Mouse (Mus musculus): ENCODE measurements around the gene Adgra3. TPM values are rescaled to one million over a fixed set of nuclear protein-coding genes. Genes with fewer than 3 reads are reported as not detected.

Adgra3 gene
- total and polyA plus RNA-seq, 3 experiments = not detected

DNA sequence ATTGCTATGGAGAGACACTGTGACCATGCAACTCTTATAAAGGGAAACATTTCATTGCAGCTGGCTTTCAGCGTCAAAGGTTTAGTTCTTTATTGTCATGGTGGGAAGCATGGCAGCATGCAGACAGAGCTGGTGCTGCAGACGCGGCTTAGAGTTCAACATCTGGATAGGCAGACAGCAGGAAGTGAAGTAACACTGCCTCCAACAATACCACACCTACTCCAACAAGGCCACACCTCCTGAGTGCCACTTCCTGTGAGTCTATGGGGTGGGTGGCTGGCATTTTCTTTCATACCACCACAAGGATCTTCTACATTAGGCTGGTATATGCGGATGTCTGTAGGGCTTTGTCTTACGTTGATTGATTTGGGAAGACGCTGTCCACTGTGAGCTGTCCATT, 29.1 kb downstream of the Adgra3 start:
- DNase-seq (ENCODE audit: low read depth, low spot score) = no peak

DNA sequence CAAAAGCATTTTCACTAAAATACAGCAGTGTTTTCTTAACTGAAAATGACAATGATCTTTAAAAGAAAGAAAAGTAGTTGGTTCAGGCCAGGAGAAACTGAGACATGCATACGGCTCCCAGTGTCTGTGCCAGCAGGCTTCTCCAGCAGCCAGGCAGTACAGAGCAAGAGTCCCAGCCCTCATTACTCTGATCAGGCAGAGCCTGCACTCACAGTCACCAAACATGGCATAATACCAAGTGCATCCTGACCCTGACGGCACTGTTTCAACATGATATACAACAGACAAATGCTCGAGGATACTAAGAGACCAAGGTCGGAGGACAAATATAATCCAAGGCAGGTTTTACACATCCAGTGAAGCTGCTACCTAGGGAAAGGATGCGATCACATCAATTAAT, 31.2 kb downstream of the Adgra3 start:
- H3K9ac ChIP-seq (ENCODE audit: control insufficient read depth, low read depth, low read length, poor library complexity, severe bottlenecking) = no peak overlapping the region
- H3K79me2 ChIP-seq (ENCODE audit: control insufficient read depth, insufficient read depth, low read length, poor library complexity) = no peaks in the 10 kb centered on the region
- H3K4me3 ChIP-seq (ENCODE audit: control insufficient read depth in 1 of 2, insufficient read depth in 1 of 2, low read depth in 2 of 2, low read length in 2 of 2) = no peak overlapping the region
- H3K4me1 ChIP-seq (ENCODE audit: control insufficient read depth in 1 of 2, insufficient read depth in 2 of 2, low read length in 2 of 2) = no peaks in the 10 kb centered on the region
- TF ChIP-seq CHD1 (IDR thresholded peaks at IDR 0.05; ENCODE audit: low read depth, low read length) (no peak), GATA1 (IDR thresholded peaks at IDR 0.05; ENCODE audit: low read depth, low read length) (no peak)
- H3K27ac ChIP-seq (ENCODE audit: control insufficient read depth, low read depth, low read length) = no peak overlapping the region
- H3K27me3 ChIP-seq (ENCODE audit: control insufficient read depth in 1 of 2, insufficient read depth in 2 of 2, low read length in 2 of 2) = no peaks in the 10 kb centered on the region
- H3K36me3 ChIP-seq (ENCODE audit: control insufficient read depth in 1 of 2, insufficient read depth in 2 of 2, low read length in 2 of 2) = no peaks in the 10 kb centered on the region
- no peak for DNase-seq (ENCODE audit: low read depth, low spot score)
- no peaks in the 10 kb centered on the region for H3K9me3 ChIP-seq (replicated peaks; ENCODE audit: insufficient read depth, low read length)

More for the DNA sequence above, 29.1 kb downstream of the Adgra3 start:
- no peak for TF ChIP-seq EP300 (IDR thresholded peaks at IDR 0.05; ENCODE audit: low read depth in 1 of 2, low read length in 2 of 2)
- no peak for TF ChIP-seq GABPA (IDR thresholded peaks at IDR 0.05; ENCODE audit: low read depth, low read length)
- TF ChIP-seq MYC (IDR thresholded peaks at IDR 0.05; ENCODE audit: low read depth, low read length) = no peak
- TF ChIP-seq CHD1 (IDR thresholded peaks at IDR 0.05; ENCODE audit: low read depth, low read length) = no peak
- no peak for TF ChIP-seq POLR2AphosphoS5 (IDR thresholded peaks at IDR 0.05; ENCODE audit: borderline replicate concordance, low read depth, low read length)
- no peak for TF ChIP-seq MAZ (IDR thresholded peaks at IDR 0.05; ENCODE audit: low read depth, low read length)
- TF ChIP-seq CHD2 (IDR thresholded peaks at IDR 0.05; ENCODE audit: low read length) = no peak
- TF ChIP-seq ZKSCAN1 (IDR thresholded peaks at IDR 0.05; ENCODE audit: low read depth, low read length) = no peak
- no peak for TF ChIP-seq KAT2A (conservative IDR thresholded peaks at IDR 0.05; ENCODE audit: low read depth, low read length)
- TF ChIP-seq TCF12 (IDR thresholded peaks at IDR 0.05; ENCODE audit: low read depth, low read length) = no peak
- no peak for TF ChIP-seq TBP (IDR thresholded peaks at IDR 0.05; ENCODE audit: low read depth, low read length)
- no peak for TF ChIP-seq NRF1 (IDR thresholded peaks at IDR 0.05; ENCODE audit: insufficient read depth, low read depth, low read length, poor library complexity, severe bottlenecking)
- TF ChIP-seq POLR2AphosphoS2 (IDR thresholded peaks at IDR 0.05; ENCODE audit: low read length) = no peak
- no peak for TF ChIP-seq HCFC1 (IDR thresholded peaks at IDR 0.05; ENCODE audit: low read depth, low read length)
- no peak for TF ChIP-seq E2F4 (IDR thresholded peaks at IDR 0.05; ENCODE audit: borderline replicate concordance, low read depth, low read length)
- no peak for TF ChIP-seq MXI1 (IDR thresholded peaks at IDR 0.05; ENCODE audit: low read depth, low read length)
- H3K36me3 ChIP-seq (ENCODE audit: control insufficient read depth in 1 of 2, insufficient read depth in 2 of 2, low read length in 2 of 2) = no peaks in the 10 kb centered on the region
- H3K27me3 ChIP-seq (ENCODE audit: control insufficient read depth in 1 of 2, insufficient read depth in 2 of 2, low read length in 2 of 2) = no peaks in the 10 kb centered on the region
- H3K27ac ChIP-seq (ENCODE audit: control insufficient read depth, low read depth, low read length) = no peak overlapping the region
- no peak overlapping the region for H3K9ac ChIP-seq (ENCODE audit: control insufficient read depth, low read depth, low read length, poor library complexity, severe bottlenecking)
- H3K79me2 ChIP-seq (ENCODE audit: control insufficient read depth, insufficient read depth, low read length, poor library complexity) = no peaks in the 10 kb centered on the region
- H3K9me3 ChIP-seq (replicated peaks; ENCODE audit: insufficient read depth, low read length) = no peaks in the 10 kb centered on the region
- no peak overlapping the region for H3K4me3 ChIP-seq (ENCODE audit: control insufficient read depth in 1 of 2, insufficient read depth in 1 of 2, low read depth in 2 of 2, low read length in 2 of 2)
- no peaks in the 10 kb centered on the region for H3K4me1 ChIP-seq (ENCODE audit: control insufficient read depth in 1 of 2, insufficient read depth in 2 of 2, low read length in 2 of 2)

Measured in MEL (cell line).